Mouse (Mus musculus): Measurements from ENCODE around the gene Fam107b.

DNA sequence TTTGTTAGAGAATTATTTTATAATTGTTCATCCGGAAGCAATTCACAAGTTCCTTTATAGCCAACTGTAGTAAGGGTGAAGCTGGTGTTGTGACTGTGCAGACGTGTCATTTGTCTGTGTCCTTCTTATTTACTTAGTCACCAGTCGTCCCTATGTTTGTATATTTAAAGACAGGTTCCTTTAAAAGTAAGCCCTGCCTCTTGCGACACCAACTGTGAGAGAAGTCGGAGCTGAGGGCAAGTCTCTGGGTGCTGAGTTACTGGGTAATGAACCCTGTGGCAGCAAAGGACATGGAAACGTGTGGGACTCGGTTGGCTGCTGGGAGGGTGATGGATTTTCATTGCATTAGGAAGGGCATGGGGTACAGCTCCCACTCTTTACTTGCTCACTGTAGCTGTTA lies 182.1 kb downstream of the Fam107b start:
- TF ChIP-seq CTCF (IDR thresholded peaks at IDR 0.05): no peak
- no peak for TF ChIP-seq EP300 (IDR thresholded peaks at IDR 0.05)

All from lung, postnatal 0 days (tissue).